Mouse (Mus musculus): Measurements from ENCODE around the gene Setdb1.
"Not testable (repeated sequence)": the region's sequence is repeated elsewhere in the genome, so short reads cannot be mapped to it uniquely, and the experiment has no call there.

The Setdb1 gene

GRCm38 (mm10) chr3:95356701-95357449 lies at the start of gene Setdb1:
TSS of gene Setdb1 (minus strand) at chr3:95357202.
- peak; percentile 88 for DNase-seq (ENCODE audit: low spot score)

GRCm38 (mm10) chr3:95402741-95403140 lies 45.7 kb upstream of the Setdb1 start, which contains the start of gene 4930558C23Rik:
TSS of gene 4930558C23Rik (minus strand) at chr3:95402841.
- DNase-seq (ENCODE audit: low spot score): no peak

GRCm38 (mm10) chr3:95394385-95394784 lies 37.4 kb upstream of the Setdb1 start:
- no peak for DNase-seq (ENCODE audit: low spot score)

- no peak for DNase-seq (ENCODE audit: low spot score)
Observed at GRCm38 (mm10) chr3:95385401-95386075, 28.5 kb upstream of the Setdb1 start.

- DNase-seq (ENCODE audit: low spot score): no peak
Observed at GRCm38 (mm10) chr3:95373208-95373607, 16.2 kb upstream of the Setdb1 start.

- no peak for DNase-seq (ENCODE audit: low spot score)
Observed at GRCm38 (mm10) chr3:95370101-95370500, 13.1 kb upstream of the Setdb1 start.

GRCm38 (mm10) chr3:95360276-95360675 lies 3.3 kb upstream of the Setdb1 start:
- not testable (repeated sequence) for DNase-seq (ENCODE audit: low spot score)

- no peak for DNase-seq (ENCODE audit: low spot score)
Observed at GRCm38 (mm10) chr3:95357746-95358145, 744 bp upstream of the Setdb1 start.

- not testable (repeated sequence) for DNase-seq (ENCODE audit: low spot score)
Observed at GRCm38 (mm10) chr3:95355911-95356544, 974 bp downstream of the Setdb1 start.

GRCm38 (mm10) chr3:95349491-95349890 lies 7.5 kb downstream of the Setdb1 start:
- DNase-seq (ENCODE audit: low spot score): no peak

- DNase-seq (ENCODE audit: low spot score): not testable (repeated sequence)
Observed at GRCm38 (mm10) chr3:95348343-95348742, 8.7 kb downstream of the Setdb1 start.

GRCm38 (mm10) chr3:95346454-95346853 lies 10.5 kb downstream of the Setdb1 start:
- DNase-seq (ENCODE audit: low spot score): no peak

GRCm38 (mm10) chr3:95343356-95344000 lies 13.5 kb downstream of the Setdb1 start:
- DNase-seq (ENCODE audit: low spot score): not testable (repeated sequence)

- DNase-seq (ENCODE audit: low spot score): no peak
Observed at GRCm38 (mm10) chr3:95338251-95338650, 18.8 kb downstream of the Setdb1 start.

- DNase-seq (ENCODE audit: low spot score): no peak
Observed at GRCm38 (mm10) chr3:95337345-95337744, 19.7 kb downstream of the Setdb1 start.

GRCm38 (mm10) chr3:95331528-95331927 lies 25.5 kb downstream of the Setdb1 start:
- no peak for DNase-seq (ENCODE audit: low spot score)

GRCm38 (mm10) chr3:95328803-95329404 lies 28.1 kb downstream of the Setdb1 start:
- DNase-seq (ENCODE audit: low spot score): no peak

- no peak for DNase-seq (ENCODE audit: low spot score)
Observed at GRCm38 (mm10) chr3:95324454-95325144, 32.4 kb downstream of the Setdb1 start.

- DNase-seq (ENCODE audit: low spot score): no peak
Observed at GRCm38 (mm10) chr3:95323429-95323828, 33.6 kb downstream of the Setdb1 start.

GRCm38 (mm10) chr3:95319701-95320625 lies 37.0 kb downstream of the Setdb1 start:
- no peak for DNase-seq (ENCODE audit: low spot score)
